Mouse (Mus musculus) pancreas, adult 10 weeks (tissue): ENCODE measurements around the gene Astn1. TPM values are rescaled to one million over a fixed set of nuclear protein-coding genes. Genes with fewer than 3 reads are reported as not detected.

ENCODE experiments used
- polyA plus RNA-seq: library from polyadenylated mRNA; stranded (reverse); fragments of 350-450 nt; fragmentation: Illumina TruSeq; extraction: RNeasy Lipid Tissue Mini Kit (QIAGEN cat#74804); gene quantifications from one replicate; pipeline ENCODE4 v1.2.3, GENCODE M21; 2015; ENCODE audit warnings: low read depth, low replicate concordance; ENCODE audit not compliant: insufficient read depth

The Astn1 gene
- polyA plus RNA-seq = not detected

DNA sequence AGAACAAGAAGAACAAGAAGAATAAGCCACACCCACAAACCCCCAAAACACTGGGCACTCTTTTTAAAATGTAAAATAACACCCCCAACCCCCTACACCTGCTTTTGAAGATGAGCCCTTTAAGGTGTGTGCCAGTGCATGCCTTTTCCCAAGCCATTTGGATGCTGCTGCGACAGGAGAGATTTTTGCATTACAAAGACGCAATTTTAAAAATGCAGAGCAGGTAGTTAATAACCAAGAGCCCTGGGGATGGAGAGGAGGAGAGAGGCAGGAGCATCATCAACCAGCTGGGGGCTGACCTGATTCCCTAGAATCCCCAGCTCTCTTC lies at the start of gene Astn1:
Gene Astn1 (plus strand): TSS at position 310 of the 328 bp plus-strand sequence.

DNA sequence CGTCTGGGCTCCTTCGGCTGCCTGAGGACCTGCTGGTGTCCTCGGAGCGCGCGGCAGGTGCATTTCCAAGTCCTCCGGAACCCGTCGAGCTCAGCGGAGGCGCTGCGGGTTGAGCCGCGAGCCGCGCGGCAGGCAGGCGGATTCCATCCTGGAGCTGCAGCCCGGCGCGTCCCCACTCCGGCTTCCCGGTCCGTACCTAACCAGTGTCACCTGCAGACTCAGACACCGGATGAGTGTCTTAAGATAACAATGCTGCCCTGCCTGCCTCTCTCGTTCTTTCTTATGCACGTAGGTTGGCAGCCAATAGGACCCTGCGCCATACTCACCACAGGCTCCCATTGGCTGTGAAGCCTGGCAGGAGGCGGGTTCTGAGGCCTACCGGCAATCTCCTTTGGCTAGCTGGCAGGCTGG lies 6.0 kb upstream of the Astn1 start, which contains the start of gene Brinp2:
Gene Brinp2 (minus strand): TSS at position 276 of the 411 bp plus-strand sequence.

Other genes starting within 250 kb of the Astn1 start
- not detected for gene Brinp2, start 5.9 kb upstream of the Astn1 start, polyA plus RNA-seq